Mouse (Mus musculus) embryonic facial prominence, embryonic 13.5 days (tissue): ENCODE results near the gene Tnxb. TPM values are rescaled to one million over a fixed set of nuclear protein-coding genes. Genes with fewer than 3 reads are reported as not detected.
"Not testable (repeated sequence)": the region's sequence is repeated elsewhere in the genome, so short reads cannot be mapped to it uniquely, and the experiment has no call there.

Experiments
- ATAC-seq: fragments of 200-750 bp; cut with Nextera tagmentation; 2 replicates; pipeline ENCODE4 v1.8.0; 2017; ENCODE audit warnings: low read depth; ENCODE audit not compliant: insufficient number of reproducible peaks, insufficient read depth, low FRiP score, low TSS enrichment
- H3K27ac ChIP-seq: fragments of 300-500 bp; sonication (generic); 2 replicates; pipeline ENCODE4 v1.5.1; 2015; ENCODE audit warnings: moderate library complexity, mild to moderate bottlenecking, inconsistent platforms
- H3K27me3 ChIP-seq: fragments of 300-500 bp; sonication (generic); 2 replicates; pipeline ENCODE4 v1.6.1; 2015; ENCODE audit warnings: mild to moderate bottlenecking, inconsistent platforms
- H3K36me3 ChIP-seq: fragments of 300-500 bp; sonication (generic); 2 replicates; pipeline ENCODE4 v1.6.1; 2015; ENCODE audit warnings: mild to moderate bottlenecking, inconsistent platforms
- H3K4me1 ChIP-seq: fragments of 300-500 bp; sonication (generic); 2 replicates; pipeline ENCODE4 v1.6.1; 2015; ENCODE audit warnings: inconsistent platforms
- H3K4me2 ChIP-seq: fragments of 300-500 bp; sonication (generic); 2 replicates; pipeline ENCODE4 v1.6.1; 2015; ENCODE audit warnings: moderate library complexity, mild to moderate bottlenecking, inconsistent platforms
- H3K4me3 ChIP-seq: fragments of 300-500 bp; sonication (generic); 2 replicates; pipeline ENCODE4 v1.5.1; 2015; ENCODE audit warnings: mild to moderate bottlenecking, inconsistent platforms
- H3K9ac ChIP-seq: fragments of 300-500 bp; sonication (generic); 2 replicates; pipeline ENCODE4 v1.6.1; 2015; ENCODE audit warnings: mild to moderate bottlenecking, inconsistent platforms
- H3K9me3 ChIP-seq: fragments of 300-500 bp; sonication (generic); 2 replicates; pipeline ENCODE4 v1.6.1; 2016; ENCODE audit warnings: inconsistent platforms
- WGBS: fragments of 180-500 bp; shearing (Covaris S2); methylation state at CpG from one replicate; pipeline ENCODE4 v1.1.7; 2015; ENCODE audit warnings: mixed read lengths; 5-methylcytosine and 5-hydroxymethylcytosine counted together
- polyA plus RNA-seq: library from polyadenylated mRNA; unstranded; fragments of >200 nt; fragmentation: Nextera tagmentation; extraction: Ambion mirVana; gene quantifications from 2 replicates; pipeline ENCODE4 v1.2.1, GENCODE M21; 2015

Gene Tnxb
- polyA plus RNA-seq, 1 experiment from 2014 or later: 0.04 TPM

DNA sequence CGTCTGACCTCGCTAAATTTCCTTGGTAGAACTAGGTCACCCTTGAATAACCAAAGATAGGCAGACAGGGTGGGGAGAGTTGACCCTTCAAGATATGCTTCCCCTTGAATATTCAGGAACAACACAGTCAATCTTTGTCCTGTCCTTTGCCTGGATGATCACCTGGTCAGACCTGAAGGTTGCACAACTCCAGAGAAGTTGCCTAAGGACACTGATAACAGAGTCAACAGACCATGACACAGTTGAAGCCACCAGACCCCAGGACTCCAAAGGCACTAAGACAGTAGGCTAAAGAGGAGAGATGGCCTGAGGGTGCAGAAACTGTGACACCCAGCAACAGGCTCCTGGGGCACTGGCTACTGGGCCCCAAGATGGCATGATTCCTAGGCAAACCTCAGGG is 57.6 kb downstream of the Tnxb start:
- no peak for ATAC-seq
- Histone ChIP-seq H3K4me2 (no peak overlapping the region), H3K27ac (no peak overlapping the region), H3K9ac (no peak overlapping the region), H3K27me3 (no peaks in the 10 kb centered on the region), H3K4me3 (no peak overlapping the region), H3K9me3 (peaks cover 3% of the 10 kb centered on the region), H3K4me1 (no peaks in the 10 kb centered on the region), H3K36me3 (no peaks in the 10 kb centered on the region)
- 85% methylated on average over 2 of the region's 2 CpGs for WGBS

DNA sequence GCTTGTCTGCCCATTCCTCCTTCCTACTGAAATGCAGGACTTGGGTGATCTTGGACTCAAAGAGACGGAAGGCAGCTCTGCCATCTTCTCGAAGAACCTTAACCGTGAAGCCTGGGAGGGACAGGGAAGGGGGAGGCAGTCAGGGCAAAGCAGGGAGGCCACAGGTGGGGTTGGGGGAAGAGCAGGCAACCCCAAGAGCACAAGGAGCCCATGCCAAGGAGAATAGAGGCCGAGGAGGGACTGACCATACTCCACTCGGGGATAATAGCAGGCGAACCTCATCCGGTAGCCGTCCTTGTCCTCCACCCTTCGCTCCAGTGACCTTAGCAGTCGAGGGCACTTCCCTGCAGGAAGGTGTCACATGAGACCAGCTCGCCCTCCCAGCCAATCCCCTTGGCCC is 58.8 kb downstream of the Tnxb start:
- not testable (repeated sequence) for H3K9me3 ChIP-seq, H3K36me3 ChIP-seq, H3K4me1 ChIP-seq, H3K4me3 ChIP-seq, ATAC-seq, H3K4me2 ChIP-seq, H3K9ac ChIP-seq, H3K27me3 ChIP-seq, H3K27ac ChIP-seq
- 76% methylated on average over 11 of the region's 11 CpGs for WGBS

- H3K36me3 ChIP-seq, H3K9ac ChIP-seq, H3K4me3 ChIP-seq, H3K4me1 ChIP-seq, ATAC-seq, H3K27ac ChIP-seq, H3K9me3 ChIP-seq, H3K27me3 ChIP-seq, H3K4me2 ChIP-seq: not testable (repeated sequence)
- WGBS: 77% methylated on average over 12 of the region's 12 CpGs
These were observed 59.6 kb downstream of the Tnxb start for GRCm38 (mm10) chr17:34729779-34730553.

- not testable (repeated sequence) for H3K36me3 ChIP-seq, ATAC-seq, H3K4me1 ChIP-seq, H3K9me3 ChIP-seq, H3K4me2 ChIP-seq, H3K9ac ChIP-seq, H3K27ac ChIP-seq, H3K27me3 ChIP-seq, H3K4me3 ChIP-seq
- 68% methylated on average over 5 of the region's 5 CpGs for WGBS
These were observed 67.1 kb downstream of the Tnxb start for GRCm38 (mm10) chr17:34737466-34737865.

- WGBS: 90% methylated on average over 7 of the region's 7 CpGs
- H3K4me1 ChIP-seq, H3K4me2 ChIP-seq, H3K4me3 ChIP-seq, H3K27ac ChIP-seq, H3K36me3 ChIP-seq, H3K9ac ChIP-seq, H3K27me3 ChIP-seq, H3K9me3 ChIP-seq, ATAC-seq: not testable (repeated sequence)
These were observed 69.4 kb downstream of the Tnxb start for GRCm38 (mm10) chr17:34739708-34740107.

DNA sequence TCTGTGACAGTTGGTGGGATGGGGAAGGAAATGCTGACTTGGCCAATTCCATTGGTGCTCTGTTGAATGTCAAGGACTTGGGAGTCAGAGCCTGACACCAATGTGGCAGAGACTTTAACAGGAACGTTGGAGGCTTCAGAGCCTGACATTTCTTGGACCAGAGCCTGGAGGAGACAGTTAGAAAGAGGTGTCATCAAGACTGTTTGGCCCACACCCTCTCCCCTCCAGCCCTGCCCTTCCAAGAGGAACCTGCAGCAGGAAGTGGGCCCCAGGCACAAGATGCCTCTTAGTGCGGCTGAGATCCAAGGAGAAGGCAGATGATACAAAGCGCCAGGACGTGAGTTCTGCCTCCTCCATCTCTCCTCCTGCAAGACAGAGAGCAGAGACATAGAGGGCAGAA is 69.9 kb downstream of the Tnxb start:
- Histone ChIP-seq H3K4me1 (no peaks in the 10 kb centered on the region), H3K9ac (no peak overlapping the region), H3K4me2 (no peak overlapping the region), H3K9me3 (no peaks in the 10 kb centered on the region), H3K4me3 (no peak overlapping the region), H3K27me3 (peaks cover 10% of the 10 kb centered on the region; the same call in 1 of the 2 replicates), H3K36me3 (no peaks in the 10 kb centered on the region), H3K27ac (no peak overlapping the region)
- ATAC-seq: no peak
- WGBS: 78% methylated on average over 4 of the region's 4 CpGs

DNA sequence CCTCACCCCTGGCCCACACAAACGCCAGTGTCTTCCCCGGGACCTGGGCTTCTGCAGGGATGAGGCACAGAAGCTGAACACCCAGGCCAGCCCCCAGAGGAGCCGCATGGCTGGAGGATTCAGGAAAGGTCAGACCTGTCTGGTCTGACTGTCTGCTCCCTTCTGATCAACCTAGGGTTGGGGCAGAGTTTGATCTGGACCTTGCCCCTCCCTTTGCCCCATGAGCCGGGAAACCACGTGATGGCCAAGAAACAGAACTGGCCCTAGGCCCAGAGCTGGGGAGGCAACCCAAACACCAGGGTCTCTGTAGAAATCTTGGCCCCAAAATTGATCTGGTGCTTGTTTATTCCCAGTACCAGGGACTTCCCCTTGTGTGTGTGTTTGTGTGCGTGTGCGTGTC is 73.4 kb downstream of the Tnxb start, which contains the start of gene C4b:
TSS of gene C4b (minus strand) at position 164 of the 400 bp plus-strand sequence.
- 83% methylated on average over 7 of the region's 7 CpGs for WGBS
- Histone ChIP-seq H3K4me1 (no peaks in the 10 kb centered on the region), H3K36me3 (no peaks in the 10 kb centered on the region), H3K4me3 (no peak within 1 kb of the TSS), H3K27ac (no peak within 1 kb of the TSS), H3K9ac (no peak within 1 kb of the TSS), H3K9me3 (0 out of 2 replicates have a peak, but pooled peaks cover 4% of the 10 kb centered on the region), H3K27me3 (peaks cover 10% of the 10 kb centered on the region; the same call in 1 of the 2 replicates), H3K4me2 (no peak within 1 kb of the TSS)
- ATAC-seq: no peak

- H3K4me3 ChIP-seq: no peak overlapping the region
- no peak overlapping the region for H3K4me2 ChIP-seq
- 77% methylated on average over 6 of the region's 6 CpGs for WGBS
- ATAC-seq: no peak
- H3K9me3 ChIP-seq: 0 out of 2 replicates have a peak, but pooled peaks cover 4% of the 10 kb centered on the region
- H3K27me3 ChIP-seq: peaks cover 10% of the 10 kb centered on the region; the same call in 1 of the 2 replicates
- no peak overlapping the region for H3K9ac ChIP-seq
- no peaks in the 10 kb centered on the region for H3K36me3 ChIP-seq
- H3K4me1 ChIP-seq: no peaks in the 10 kb centered on the region
- no peak overlapping the region for H3K27ac ChIP-seq
These were observed 73.9 kb downstream of the Tnxb start for GRCm38 (mm10) chr17:34744206-34744605.

- H3K4me2 ChIP-seq, H3K27me3 ChIP-seq, H3K4me3 ChIP-seq, H3K4me1 ChIP-seq, ATAC-seq, H3K9me3 ChIP-seq, H3K36me3 ChIP-seq, H3K9ac ChIP-seq, H3K27ac ChIP-seq: not testable (repeated sequence)
- 86% methylated on average over 6 of the region's 6 CpGs for WGBS
These were observed 74.3 kb downstream of the Tnxb start for GRCm38 (mm10) chr17:34744611-34745010.

GRCm38 (mm10) chr17:34745166-34745565 is 74.8 kb downstream of the Tnxb start:
- WGBS: 75% methylated on average over 4 of the region's 4 CpGs
- not testable (repeated sequence) for H3K4me1 ChIP-seq, ATAC-seq

GRCm38 (mm10) chr17:34746531-34746930 is 76.2 kb downstream of the Tnxb start:
- no peak overlapping the region for H3K27ac ChIP-seq
- no peaks in the 10 kb centered on the region for H3K4me1 ChIP-seq
- H3K27me3 ChIP-seq: no peaks in the 10 kb centered on the region
- H3K36me3 ChIP-seq: no peaks in the 10 kb centered on the region
- no peak overlapping the region for H3K4me2 ChIP-seq
- H3K4me3 ChIP-seq: no peak overlapping the region
- 60% methylated on average over 5 of the region's 5 CpGs for WGBS
- ATAC-seq: no peak
- 0 out of 2 replicates have a peak, but pooled peaks cover 4% of the 10 kb centered on the region for H3K9me3 ChIP-seq
- H3K9ac ChIP-seq: no peak overlapping the region

More at GRCm38 (mm10) chr17:34745166-34745565, 74.8 kb downstream of the Tnxb start:
- not testable (repeated sequence) for H3K27me3 ChIP-seq, H3K9me3 ChIP-seq, H3K4me2 ChIP-seq, H3K9ac ChIP-seq, H3K27ac ChIP-seq, H3K36me3 ChIP-seq, H3K4me3 ChIP-seq

- no peak for ATAC-seq
- no peak overlapping the region for H3K4me2 ChIP-seq
- WGBS: 77% methylated on average over 3 of the region's 3 CpGs
- H3K4me3 ChIP-seq: no peak overlapping the region
- no peak overlapping the region for H3K9ac ChIP-seq
- H3K4me1 ChIP-seq: no peaks in the 10 kb centered on the region
- H3K27me3 ChIP-seq: no peaks in the 10 kb centered on the region
- H3K9me3 ChIP-seq: no peaks in the 10 kb centered on the region
- no peaks in the 10 kb centered on the region for H3K36me3 ChIP-seq
- no peak overlapping the region for H3K27ac ChIP-seq
These were observed 91.1 kb downstream of the Tnxb start for GRCm38 (mm10) chr17:34761471-34761870.
